Mouse (Mus musculus) hindbrain, embryonic 16.5 days (tissue): Measurements from ENCODE around the gene Dimt1. TPM values are rescaled to one million over a fixed set of nuclear protein-coding genes. Genes with fewer than 3 reads are reported as not detected.
"Not testable (repeated sequence)": the region's sequence is repeated elsewhere in the genome, so short reads cannot be mapped to it uniquely, and the experiment has no call there.

Experiments used
- ATAC-seq: fragments of 200-750 bp; cut with Nextera tagmentation; 2 replicates; pipeline ENCODE4 v1.8.0; 2017; ENCODE audit warnings: moderate TSS enrichment, moderate library complexity
- H3K27ac ChIP-seq: fragments of 300-500 bp; sonication (generic); 2 replicates; pipeline ENCODE4 v1.5.1; 2014; ENCODE audit warnings: low read depth, mild to moderate bottlenecking, control low read depth, low read length, moderate library complexity
- H3K27me3 ChIP-seq: fragments of 300-500 bp; sonication (generic); replicated peaks from 2 replicates; pipeline ENCODE4 v1.6.1; 2014; ENCODE audit warnings: low read length; ENCODE audit not compliant: control insufficient read depth, insufficient read depth
- H3K36me3 ChIP-seq: fragments of 300-500 bp; sonication (generic); 2 replicates; pipeline ENCODE4 v1.6.1; 2014; ENCODE audit warnings: mild to moderate bottlenecking, low read length, moderate library complexity, mixed read lengths; ENCODE audit not compliant: control insufficient read depth, insufficient read depth
- H3K4me1 ChIP-seq: fragments of 300-500 bp; sonication (generic); 2 replicates; pipeline ENCODE4 v1.6.1; 2014; ENCODE audit warnings: low read depth, low read length; ENCODE audit not compliant: control insufficient read depth, insufficient read depth
- H3K4me2 ChIP-seq: fragments of 300-500 bp; sonication (generic); 2 replicates; pipeline ENCODE4 v1.6.1; 2014; ENCODE audit warnings: mild to moderate bottlenecking, low read length, control low read depth, moderate library complexity
- H3K4me3 ChIP-seq: fragments of 300-500 bp; sonication (generic); 2 replicates; pipeline ENCODE4 v1.5.1; 2014; ENCODE audit warnings: mild to moderate bottlenecking, low read length, control low read depth, moderate library complexity
- H3K9ac ChIP-seq: fragments of 300-500 bp; sonication (generic); 2 replicates; pipeline ENCODE4 v1.6.1; 2014; ENCODE audit warnings: low read depth, mild to moderate bottlenecking, control low read depth, low read length, moderate library complexity
- H3K9me3 ChIP-seq: fragments of 300-500 bp; sonication (generic); 2 replicates; pipeline ENCODE4 v1.6.1; 2014; ENCODE audit warnings: mild to moderate bottlenecking, low read length, moderate library complexity; ENCODE audit not compliant: control insufficient read depth
- WGBS: fragments of 180-500 bp; shearing (Covaris S2); extraction: QIAGEN DNeasy Blood & Tissue Kit; methylation state at CpG from one replicate; pipeline ENCODE4 v1.1.7; 2014; 5-methylcytosine and 5-hydroxymethylcytosine counted together
- polyA plus RNA-seq: library from polyadenylated mRNA; unstranded; fragments of >200 nt; fragmentation: Nextera tagmentation; extraction: Ambion mirVana; gene quantifications from 2 replicates; pipeline ENCODE4 v1.2.1, GENCODE M21; 2015

Gene Dimt1
- polyA plus RNA-seq, result 38.7 and 39.3 TPM in 2 replicates

DNA sequence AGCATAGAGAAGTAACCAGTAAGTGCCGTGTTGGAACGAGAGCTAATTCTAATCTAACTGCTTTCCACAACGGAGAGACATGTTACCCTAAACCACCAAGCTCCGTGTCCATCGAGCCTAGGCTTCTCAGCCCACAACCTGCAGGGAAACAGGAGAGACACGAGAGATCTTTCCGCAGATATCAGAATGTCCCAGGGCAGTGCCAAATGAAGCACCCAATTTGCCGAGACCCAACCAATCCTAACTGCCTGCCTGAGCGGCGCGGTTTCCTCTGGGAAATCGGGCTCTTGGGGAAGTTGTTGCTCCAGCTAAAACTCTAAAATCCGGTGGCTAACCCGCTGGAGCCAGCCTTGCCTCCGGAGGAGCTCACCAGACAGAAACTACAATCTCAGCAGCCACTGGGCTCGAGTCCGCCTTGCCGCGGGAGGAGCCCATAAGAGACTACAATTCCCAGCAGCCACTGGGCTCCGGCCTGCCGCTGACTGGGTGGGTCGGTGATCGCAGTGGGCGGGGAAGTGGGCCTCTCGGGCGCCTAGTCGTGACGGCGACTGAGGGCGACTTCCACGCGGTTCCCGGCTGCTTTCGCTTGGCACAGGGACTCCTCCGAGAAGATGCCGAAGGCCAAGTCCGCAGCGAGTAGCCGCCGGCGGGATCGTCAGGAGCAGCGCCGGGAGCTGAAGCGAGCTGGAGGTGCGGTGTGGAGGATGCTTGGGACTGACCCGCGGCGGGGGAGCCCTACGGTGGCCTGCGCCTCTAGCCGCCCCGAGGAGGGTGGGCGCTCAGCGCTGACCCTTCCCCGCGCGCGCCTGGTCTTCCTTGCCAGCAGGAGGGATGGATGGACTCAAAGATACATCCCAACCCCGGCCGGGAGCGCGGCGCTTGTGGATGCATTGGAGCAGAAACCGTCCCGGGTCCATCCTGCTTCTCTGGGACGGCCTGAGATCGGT lies at the start of gene Dimt1:
Dimt1 (plus strand) TSS at position 534 of the 947 bp plus-strand sequence.
- ATAC-seq, result peak; percentile 99
- H3K4me3 ChIP-seq, result peak within 1 kb of the TSS; percentile 82
- no peaks in the 10 kb centered on the region for H3K27me3 ChIP-seq
- peak within 1 kb of the TSS; percentile 91 for H3K9ac ChIP-seq
- no peaks in the 10 kb centered on the region for H3K9me3 ChIP-seq
- H3K4me2 ChIP-seq, result peak within 1 kb of the TSS; percentile 77
- under 1% methylated on average over 61 of the region's 68 CpGs for WGBS
- peaks cover 4% of the 10 kb centered on the region for H3K36me3 ChIP-seq
- peak within 1 kb of the TSS; percentile 73 for H3K27ac ChIP-seq
- peaks cover 16% of the 10 kb centered on the region for H3K4me1 ChIP-seq

DNA sequence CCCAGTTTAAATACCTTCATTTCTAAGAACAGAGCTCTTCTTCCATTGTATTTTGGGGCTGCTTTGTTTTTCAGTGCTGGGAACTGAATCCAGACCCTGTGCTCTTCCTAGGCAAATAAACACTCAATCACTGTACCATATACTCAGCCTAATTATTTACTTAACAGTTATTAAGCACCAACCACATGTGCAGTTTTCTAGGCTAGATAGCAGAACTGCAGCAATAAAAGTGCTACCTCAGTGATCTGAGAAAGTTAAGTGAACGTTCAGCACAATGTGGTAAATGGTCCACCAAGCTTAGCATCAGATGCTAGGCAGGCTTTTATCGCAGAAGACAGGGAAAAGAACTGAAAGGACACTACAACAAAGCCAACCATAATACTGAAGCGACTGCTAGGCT lies 42.3 kb upstream of the Dimt1 start:
- no peak overlapping the region for H3K4me3 ChIP-seq
- no peaks in the 10 kb centered on the region for H3K27me3 ChIP-seq
- H3K4me2 ChIP-seq, result no peak overlapping the region
- WGBS, result 93% methylated on average over 3 of the region's 3 CpGs
- peaks cover 11% of the 10 kb centered on the region; the same call in 1 of the 2 replicates for H3K36me3 ChIP-seq
- no peak overlapping the region for H3K9ac ChIP-seq
- H3K9me3 ChIP-seq, result no peaks in the 10 kb centered on the region
- H3K4me1 ChIP-seq, result no peaks in the 10 kb centered on the region
- no peak overlapping the region for H3K27ac ChIP-seq
- ATAC-seq, result no peak

DNA sequence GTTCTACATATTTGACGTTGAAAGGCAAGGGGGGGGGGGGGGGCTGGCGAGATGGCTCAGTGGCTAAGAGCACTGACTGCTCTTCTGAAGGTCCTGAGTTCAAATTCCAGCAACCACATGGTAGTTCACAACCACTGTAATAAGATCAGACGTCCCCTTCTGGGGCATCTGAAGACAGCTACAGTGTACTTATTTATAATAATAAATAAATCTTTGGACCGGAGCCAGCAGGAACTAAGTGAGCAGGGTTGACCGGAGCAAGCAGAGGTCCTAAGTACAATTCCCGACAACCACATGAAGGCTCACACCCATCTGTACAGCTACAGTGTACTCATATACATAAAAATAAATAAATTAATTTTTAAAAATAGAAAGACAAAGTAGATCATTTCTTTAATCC lies 41.8 kb upstream of the Dimt1 start:
- ATAC-seq, H3K4me2 ChIP-seq: not testable (repeated sequence)
- 95% methylated on average over 6 of the region's 6 CpGs for WGBS

DNA sequence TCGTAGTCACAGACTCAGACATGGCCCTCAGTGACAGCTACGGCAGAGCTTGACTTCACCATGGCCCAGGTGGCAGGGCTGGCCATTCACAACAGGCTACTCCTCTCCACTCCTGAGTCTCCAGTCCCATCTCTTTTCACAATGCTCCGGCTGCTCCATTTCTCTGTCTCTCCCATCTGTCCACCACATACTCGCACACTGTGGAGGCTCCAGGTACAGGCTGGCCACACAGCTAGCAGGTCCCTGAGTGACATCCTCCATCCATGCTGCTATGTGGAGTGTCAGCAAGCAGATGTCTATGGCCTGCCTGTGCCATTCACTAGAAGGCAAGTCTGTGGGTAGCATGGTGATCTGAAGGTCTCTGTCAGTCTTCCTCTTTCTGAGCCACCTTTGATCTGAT lies 39.7 kb upstream of the Dimt1 start:
- Histone ChIP-seq H3K9me3 (no peaks in the 10 kb centered on the region), H3K9ac (no peak overlapping the region), H3K27me3 (no peaks in the 10 kb centered on the region), H3K27ac (no peak overlapping the region), H3K36me3 (peaks cover 7% of the 10 kb centered on the region; the same call in 1 of the 2 replicates), H3K4me1 (no peaks in the 10 kb centered on the region), H3K4me3 (no peak overlapping the region), H3K4me2 (no peak overlapping the region)
- WGBS, result 95% methylated on average over 4 of the region's 4 CpGs
- ATAC-seq, result peak; percentile 56; the same call in 1 of the 2 replicates

More for the DNA sequence above, 41.8 kb upstream of the Dimt1 start:
- not testable (repeated sequence) for H3K27ac ChIP-seq, H3K9ac ChIP-seq, H3K27me3 ChIP-seq, H3K4me1 ChIP-seq, H3K9me3 ChIP-seq, H3K4me3 ChIP-seq
- H3K36me3 ChIP-seq, result peaks cover 11% of the 10 kb centered on the region

DNA sequence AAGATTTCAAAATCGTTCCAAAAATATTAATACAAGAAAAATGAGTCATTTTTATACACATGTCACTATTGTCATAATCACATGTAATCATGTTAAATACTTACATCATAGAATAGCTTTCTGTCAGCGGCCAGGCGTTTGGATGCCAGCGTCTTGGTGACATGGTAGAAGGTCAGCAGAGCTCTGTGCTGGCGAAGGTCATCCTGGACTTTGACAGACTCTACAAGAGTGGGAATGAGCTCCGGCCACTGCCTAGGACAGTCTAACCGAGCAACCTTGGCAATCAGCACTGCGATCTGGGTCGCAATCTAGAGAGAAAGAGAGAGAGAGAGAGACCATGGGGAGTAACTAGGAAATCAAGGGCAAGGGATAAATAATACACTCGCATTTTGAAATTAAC lies 36.8 kb upstream of the Dimt1 start:
- H3K4me2 ChIP-seq, result no peak overlapping the region
- no peaks in the 10 kb centered on the region for H3K27me3 ChIP-seq
- peaks cover 7% of the 10 kb centered on the region; the same call in 1 of the 2 replicates for H3K36me3 ChIP-seq
- no peak for ATAC-seq
- 95% methylated on average over 10 of the region's 10 CpGs for WGBS
- H3K9me3 ChIP-seq, result no peaks in the 10 kb centered on the region
- no peak overlapping the region for H3K27ac ChIP-seq
- no peak overlapping the region for H3K4me3 ChIP-seq
- H3K4me1 ChIP-seq, result no peaks in the 10 kb centered on the region
- no peak overlapping the region for H3K9ac ChIP-seq

DNA sequence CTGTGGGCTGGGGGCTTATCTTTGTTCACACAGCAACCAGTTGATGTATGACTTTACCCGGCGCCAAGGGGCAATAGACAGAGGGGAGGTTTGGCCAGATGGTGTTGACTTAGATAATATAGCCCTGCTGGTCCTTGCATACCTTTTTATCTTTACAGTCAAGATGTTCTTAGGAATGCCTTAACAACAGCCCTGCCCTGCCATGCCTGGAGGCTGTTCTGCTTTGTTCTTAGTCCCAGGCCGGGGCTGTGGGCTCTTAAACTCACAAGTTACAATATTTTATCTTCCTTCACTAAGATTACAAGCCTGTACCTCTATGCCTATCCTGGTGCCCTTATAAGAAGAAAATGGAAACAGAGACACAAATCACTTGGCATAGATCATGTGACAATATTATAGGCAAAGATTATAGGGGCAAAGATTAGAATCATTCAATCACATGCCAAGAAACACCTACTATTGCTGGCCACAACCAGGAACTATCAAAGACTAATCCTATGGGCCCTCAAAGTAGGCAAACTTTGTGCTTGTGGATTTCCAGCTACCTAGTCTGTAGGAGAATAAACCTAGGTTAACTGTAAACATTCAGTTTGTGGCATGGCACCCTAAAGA lies 33.7 kb upstream of the Dimt1 start:
- no peak overlapping the region for H3K27ac ChIP-seq
- H3K4me3 ChIP-seq, result no peak overlapping the region
- no peak overlapping the region for H3K9ac ChIP-seq
- H3K36me3 ChIP-seq, result peaks cover 5% of the 10 kb centered on the region; the same call in 1 of the 2 replicates
- 73% methylated on average over 3 of the region's 3 CpGs for WGBS
- no peak for ATAC-seq
- H3K27me3 ChIP-seq, result no peaks in the 10 kb centered on the region
- H3K4me2 ChIP-seq, result no peak overlapping the region
- no peaks in the 10 kb centered on the region for H3K9me3 ChIP-seq
- H3K4me1 ChIP-seq, result no peaks in the 10 kb centered on the region

DNA sequence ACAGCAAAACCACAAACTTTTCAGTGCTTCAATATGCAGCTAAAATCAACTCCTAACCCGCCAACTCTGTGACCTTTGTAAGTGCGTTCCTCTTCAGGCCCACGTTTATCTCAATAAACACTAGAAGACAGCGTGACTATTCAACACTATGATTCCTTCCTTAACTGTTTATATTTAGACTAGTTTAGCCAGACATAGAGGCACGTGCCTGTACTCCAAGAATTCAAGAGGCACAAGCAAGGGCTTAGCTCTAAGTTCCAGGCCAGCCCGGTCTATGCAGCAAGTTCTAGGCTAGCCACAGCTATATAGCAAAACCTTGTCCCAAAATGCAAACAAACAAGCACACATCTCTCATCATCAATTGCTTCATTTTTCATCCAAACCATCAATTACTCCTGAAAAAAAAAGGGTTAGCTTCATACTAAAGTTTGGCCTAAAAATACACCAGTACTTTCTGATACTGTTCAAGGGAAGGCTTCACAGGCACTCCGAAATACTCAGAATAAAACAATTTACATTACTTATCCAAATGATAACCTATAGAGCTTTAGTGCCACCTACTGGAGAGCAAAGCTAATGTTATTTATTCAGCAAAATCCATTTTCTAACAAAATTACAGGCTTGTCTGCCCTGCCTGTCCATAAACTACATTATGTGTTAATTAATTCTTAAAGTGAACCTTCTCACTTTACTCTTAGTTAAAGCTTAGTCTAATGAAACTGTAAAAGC lies 28.4 kb upstream of the Dimt1 start:
- no peaks in the 10 kb centered on the region for H3K9me3 ChIP-seq
- H3K36me3 ChIP-seq, result peaks cover 8% of the 10 kb centered on the region; the same call in 1 of the 2 replicates
- no peak overlapping the region for H3K9ac ChIP-seq
- no peak overlapping the region for H3K4me2 ChIP-seq
- no peak overlapping the region for H3K27ac ChIP-seq
- H3K4me3 ChIP-seq, result no peak overlapping the region
- no peaks in the 10 kb centered on the region for H3K27me3 ChIP-seq
- 0 out of 2 replicates have a peak, but pooled peaks have one; percentile 37 for ATAC-seq
- no peaks in the 10 kb centered on the region for H3K4me1 ChIP-seq
- 82% methylated on average over 7 of the region's 7 CpGs for WGBS

DNA sequence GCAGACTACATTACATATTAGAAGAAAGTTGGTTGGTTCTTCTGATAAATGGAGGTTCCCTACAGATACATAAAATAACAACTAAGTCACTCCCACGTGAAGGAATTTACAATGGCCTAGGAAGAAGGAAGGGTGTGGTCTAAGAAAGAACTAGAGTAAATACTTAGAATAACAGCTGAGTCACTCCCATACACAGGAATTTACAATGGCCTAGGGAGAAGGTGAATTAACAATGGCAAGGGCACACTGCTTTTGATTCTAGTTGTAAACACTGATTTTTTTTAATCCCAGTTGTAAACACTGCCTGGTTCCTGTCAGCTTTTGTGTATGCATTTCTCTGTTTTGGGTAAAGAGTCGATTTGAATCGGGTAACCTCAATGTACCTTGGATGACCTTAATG lies 21.0 kb upstream of the Dimt1 start:
- not testable (repeated sequence) for H3K4me3 ChIP-seq, H3K36me3 ChIP-seq, H3K4me1 ChIP-seq, H3K4me2 ChIP-seq, H3K9me3 ChIP-seq, H3K27ac ChIP-seq, H3K27me3 ChIP-seq, H3K9ac ChIP-seq, ATAC-seq
- WGBS, result 96% methylated on average over 3 of the region's 3 CpGs
